Mouse (Mus musculus) colon, adult 2 months (tissue): ENCODE data around the gene Pagr1a. TPM values are rescaled to one million over a fixed set of nuclear protein-coding genes. Genes with fewer than 3 reads are reported as not detected.

ENCODE experiments used
- polyA plus RNA-seq: library from polyadenylated mRNA; depleted of rRNA; stranded (reverse); fragments of >200 nt; gene quantifications from 2 replicates; pipeline ENCODE4 v1.2.3, GENCODE M21; 2012; rRNA removed

The Pagr1a gene
- polyA plus RNA-seq, result 0.86 and 12.8 TPM in 2 replicates

GRCm38 (mm10) chr7:127016971-127017949 is at the start of gene Pagr1a:
Gene Pagr1a, minus strand, starts transcription at chr7:127017352.

DNA sequence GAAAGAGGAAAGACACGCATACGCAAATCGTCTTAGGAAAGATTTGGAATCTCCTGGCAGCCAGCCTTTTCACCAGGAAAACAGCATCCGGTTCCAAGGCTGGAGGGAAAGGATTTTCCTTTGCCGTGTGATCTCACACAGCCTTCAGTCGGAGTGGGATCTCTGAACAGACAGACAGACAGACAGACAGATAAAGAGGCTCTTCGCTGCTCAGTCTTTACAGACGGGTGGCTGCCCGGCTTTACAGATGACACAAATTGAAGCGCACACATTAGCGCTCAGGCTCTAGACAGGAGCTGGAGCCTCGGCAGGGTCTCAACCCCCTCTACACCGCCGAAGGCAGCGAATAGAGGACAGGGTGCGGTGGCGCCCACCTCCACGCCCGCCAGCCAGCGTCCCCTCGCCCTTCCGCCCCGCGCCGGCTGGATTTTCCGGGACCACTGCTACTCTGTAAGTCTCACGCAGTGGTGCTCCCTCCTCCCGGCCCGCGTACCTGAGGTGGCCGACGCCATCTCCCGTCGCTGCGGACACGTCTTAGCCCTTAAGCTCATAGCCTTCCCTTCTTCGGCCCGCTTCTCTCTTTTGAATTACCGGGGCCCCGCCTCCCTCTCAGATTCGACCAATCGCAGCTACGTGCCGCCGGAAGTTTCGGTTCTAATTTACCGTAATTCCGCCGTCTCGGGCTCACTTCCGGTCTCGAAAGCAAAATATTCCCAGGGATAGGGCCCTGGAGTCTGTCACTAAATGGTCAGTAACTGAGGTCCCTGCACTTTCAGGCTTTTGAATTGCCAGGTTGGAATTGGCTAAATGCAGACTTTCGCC is 24.9 kb upstream of the Pagr1a start, which contains the start of gene Kif22:
TSS of gene Kif22 (minus strand) at position 621 of the 822 bp plus-strand sequence.

GRCm38 (mm10) chr7:127026984-127027726 is 10.0 kb upstream of the Pagr1a start, which contains the start of gene Maz:
Gene Maz, minus strand, starts transcription at chr7:127027037.

GRCm38 (mm10) chr7:127020901-127021562 is 3.9 kb upstream of the Pagr1a start, which contains the start of the genes Gm42742 and Prrt2:
Gene Gm42742, minus strand, starts transcription at chr7:127021097.
Gene Prrt2, minus strand, starts transcription at chr7:127021211.

GRCm38 (mm10) chr7:127016481-127016485 is 869 bp downstream of the Pagr1a start, which contains the start of gene Pagr1b:
Gene Pagr1b, minus strand, starts transcription at chr7:127016484.

GRCm38 (mm10) chr7:127014320-127014719 is 2.8 kb downstream of the Pagr1a start, which contains the start of gene Mvp:
Gene Mvp, minus strand, starts transcription at chr7:127014621.

DNA sequence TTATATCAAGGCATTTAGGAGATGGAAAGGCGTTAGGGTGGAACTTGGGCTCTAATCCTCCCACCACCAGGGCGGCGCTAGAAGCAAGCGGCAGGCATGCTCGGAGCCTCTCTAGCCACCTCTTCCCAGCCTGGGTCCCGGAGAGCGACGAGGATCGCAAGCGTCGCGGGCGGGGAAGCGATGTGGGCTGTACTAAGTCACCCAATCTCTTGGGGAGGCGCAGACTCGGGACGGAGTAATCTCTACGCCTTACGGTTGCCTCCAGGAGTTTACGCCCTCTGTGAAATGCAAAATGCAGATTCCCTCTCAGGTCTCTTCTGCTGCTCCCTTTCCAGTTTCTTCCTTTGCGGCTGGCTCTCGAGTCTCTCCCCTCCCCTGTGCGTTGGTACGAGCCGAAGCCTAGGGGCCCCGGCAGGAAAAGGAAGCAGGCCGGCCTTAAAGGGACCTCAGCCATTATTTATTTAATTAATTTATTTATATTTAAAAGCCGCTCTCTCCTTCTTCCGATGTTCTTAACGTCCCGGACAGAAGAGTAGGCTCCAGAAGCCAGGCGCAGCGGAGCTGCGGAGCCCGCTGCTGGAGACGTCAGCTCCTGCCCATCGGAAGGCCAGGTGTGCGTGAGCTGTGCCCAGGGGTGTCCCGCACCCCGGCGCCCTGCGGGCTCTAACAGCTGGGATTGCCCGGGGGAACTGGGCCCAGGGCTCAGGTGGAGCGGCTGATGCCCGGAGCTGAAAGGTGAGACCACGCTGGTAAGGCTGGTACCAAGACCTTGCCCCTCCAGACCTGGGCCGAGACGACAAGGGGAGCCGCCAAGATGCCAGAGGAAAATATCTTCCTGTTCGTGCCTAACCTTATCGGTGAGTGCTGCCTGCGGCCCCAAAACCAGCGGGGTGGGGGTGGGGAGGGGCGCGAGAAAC is 40.9 kb downstream of the Pagr1a start, which contains the start of gene Cdiptos:
TSS of gene Cdiptos (minus strand) at position 149 of the 917 bp plus-strand sequence.

GRCm38 (mm10) chr7:126975893-126975949 is 41.4 kb downstream of the Pagr1a start, which contains the start of gene Cdipt:
Gene Cdipt, plus strand, starts transcription at chr7:126975914.

Other genes with a start within 250 kb of the Pagr1a start
- gene Ypel3, start 240.4 kb downstream of the Pagr1a start, polyA plus RNA-seq, result 414 and 445 TPM in 2 replicates
- gene Tbx6, start 235.9 kb downstream of the Pagr1a start, polyA plus RNA-seq, result 4.6 and 5.0 TPM in 2 replicates
- 190 and 210 TPM in 2 replicates for gene Ppp4c, start 224.9 kb downstream of the Pagr1a start, polyA plus RNA-seq
- 2.6 and 3.6 TPM in 2 replicates for gene Fam57b, start 219.7 kb downstream of the Pagr1a start, polyA plus RNA-seq
- gene 4930451I11Rik, start 185.7 kb downstream of the Pagr1a start, polyA plus RNA-seq, result not detected in 2 replicates
- gene Doc2a, start 169.9 kb downstream of the Pagr1a start, polyA plus RNA-seq, result not detected in 2 replicates
- 6.8 and 9.7 TPM in 2 replicates for gene Hirip3, start 155.4 kb downstream of the Pagr1a start, polyA plus RNA-seq
- 53.1 and 56.0 TPM in 2 replicates for gene Ino80e, start 155.0 kb downstream of the Pagr1a start, polyA plus RNA-seq
- gene Taok2, start 132.6 kb downstream of the Pagr1a start, polyA plus RNA-seq, result 99.3 and 107 TPM in 2 replicates
- gene Tmem219, start 94.4 kb downstream of the Pagr1a start, polyA plus RNA-seq, result 109 and 125 TPM in 2 replicates
- gene Kctd13, start 88.5 kb downstream of the Pagr1a start, polyA plus RNA-seq, result 15.5 and 21.3 TPM in 2 replicates
- gene Asphd1, start 67.8 kb downstream of the Pagr1a start, polyA plus RNA-seq, result 0.51 and 0.92 TPM in 2 replicates
- 5.1 and 5.3 TPM in 2 replicates for gene Sez6l2, start 66.8 kb downstream of the Pagr1a start, polyA plus RNA-seq
- gene Cdipt, start 41.4 kb downstream of the Pagr1a start, polyA plus RNA-seq, result 248 and 339 TPM in 2 replicates
- gene Cdiptos, start 41.3 kb downstream of the Pagr1a start, polyA plus RNA-seq, result 0.65 and 0.88 TPM in 2 replicates
- 270 and 280 TPM in 2 replicates for gene Mvp, start 2.7 kb downstream of the Pagr1a start, polyA plus RNA-seq
- 3.0 and 4.5 TPM in 2 replicates for gene Pagr1b, start 868 bp downstream of the Pagr1a start, polyA plus RNA-seq
- 35.5 and 40.3 TPM in 2 replicates for gene Gm42742, start 3.7 kb upstream of the Pagr1a start, polyA plus RNA-seq
- 7.0 and 8.9 TPM in 2 replicates for gene Prrt2, start 3.9 kb upstream of the Pagr1a start, polyA plus RNA-seq
- gene Maz, start 9.7 kb upstream of the Pagr1a start, polyA plus RNA-seq, result 182 and 234 TPM in 2 replicates
- gene Kif22, start 25.1 kb upstream of the Pagr1a start, polyA plus RNA-seq, result 6.3 and 6.9 TPM in 2 replicates
- 4,054 and 4,768 TPM in 2 replicates for gene Zg16, start 70.0 kb upstream of the Pagr1a start, polyA plus RNA-seq
- 21.2 and 21.4 TPM in 2 replicates for gene AI467606, start 74.0 kb upstream of the Pagr1a start, polyA plus RNA-seq
- 0.65 and 0.79 TPM in 2 replicates for gene Qprt, start 104.9 kb upstream of the Pagr1a start, polyA plus RNA-seq
- 1.9 and 2.2 TPM in 2 replicates for gene Spn, start 120.5 kb upstream of the Pagr1a start, polyA plus RNA-seq
- gene Cd2bp2, start 178.7 kb upstream of the Pagr1a start, polyA plus RNA-seq, result 17.7 and 20.8 TPM in 2 replicates
- 36.0 and 42.8 TPM in 2 replicates for gene Tbc1d10b, start 191.1 kb upstream of the Pagr1a start, polyA plus RNA-seq
- gene Mylpf, start 191.5 kb upstream of the Pagr1a start, polyA plus RNA-seq, result 0.43 and 0.79 TPM in 2 replicates
- 12.1 and 13.0 TPM in 2 replicates for gene Zfp553, start 215.7 kb upstream of the Pagr1a start, polyA plus RNA-seq
- 14.1 and 15.4 TPM in 2 replicates for gene Sept1, start 215.8 kb upstream of the Pagr1a start, polyA plus RNA-seq
- 99.4 and 116 TPM in 2 replicates for gene Zfp771, start 226.9 kb upstream of the Pagr1a start, polyA plus RNA-seq
- 67.0 and 72.9 TPM in 2 replicates for gene Dctpp1, start 243.4 kb upstream of the Pagr1a start, polyA plus RNA-seq